Mouse (Mus musculus) ES-E14 (cell line): ENCODE measurements at regions not wholly inside any gene's neighbourhood (a gene's known extent, or its start where the extent isn't known, plus 50 kb on each side); places are given as distances from the start of the nearest gene placed in this dataset.

ENCODE experiments used
- HCFC1 ChIP-seq: IDR thresholded peaks from 2 replicates; pipeline ENCODE4 v1.6.1; 2012; ENCODE audit warnings: low read length, inconsistent platforms, borderline replicate concordance; ENCODE audit not compliant: insufficient read depth
- MAFK ChIP-seq: IDR thresholded peaks from 2 replicates; pipeline ENCODE4 v1.6.1; 2014; ENCODE audit warnings: mild to moderate bottlenecking, low read depth, low read length, inconsistent platforms; ENCODE audit not compliant: insufficient read depth

GRCm38 (mm10) chr6:31613590-31614319, 50.0 kb upstream of the Podxl start:
- TF ChIP-seq MAFK (no peak), HCFC1 (no peak)
